Mouse (Mus musculus): ENCODE measurements around the gene Lrrc73.

Gene Lrrc73

DNA sequence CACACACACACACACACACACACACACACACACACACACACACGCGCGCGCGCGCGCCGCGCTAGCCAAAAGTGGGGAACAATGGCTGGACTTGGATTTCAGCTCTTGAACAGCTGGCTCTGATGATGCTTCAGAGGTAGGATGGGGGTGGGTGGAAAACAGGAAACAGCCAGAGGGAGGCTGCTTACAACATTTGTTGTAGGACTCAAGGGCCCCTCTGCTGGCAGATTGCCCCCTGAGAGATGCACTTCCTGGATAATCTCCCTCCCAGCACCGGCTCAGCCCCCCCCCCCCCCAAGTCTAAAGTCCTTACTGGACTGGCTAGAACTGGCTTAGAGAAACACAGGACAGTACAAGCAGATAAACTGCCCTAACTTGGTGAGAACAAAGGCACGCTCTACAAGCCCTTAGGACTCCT, 34.4 kb downstream of the Lrrc73 start:
- DNase-seq (ENCODE audit: low read depth, low spot score): no peak

DNA sequence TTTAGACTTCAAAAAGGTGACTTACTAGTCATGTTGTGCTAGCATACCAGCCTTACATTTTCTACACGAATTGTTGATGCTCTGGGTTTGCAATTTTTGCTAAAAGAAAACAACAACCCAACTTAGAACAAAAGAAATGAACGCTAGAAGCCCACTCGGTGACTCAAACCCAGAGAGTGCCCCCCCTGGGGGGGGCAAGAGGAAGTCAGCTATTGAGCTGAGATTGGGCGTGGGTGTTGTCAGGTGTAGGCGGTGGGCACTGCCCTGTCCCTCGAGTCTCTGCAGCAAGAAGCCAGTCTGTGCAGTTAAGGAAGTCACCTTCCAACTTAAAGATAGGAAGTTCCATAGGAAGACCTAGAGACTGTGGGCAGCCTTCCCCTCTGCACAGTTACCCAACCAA, 43.3 kb downstream of the Lrrc73 start:
- DNase-seq (ENCODE audit: low read depth, low spot score): no peak

DNA sequence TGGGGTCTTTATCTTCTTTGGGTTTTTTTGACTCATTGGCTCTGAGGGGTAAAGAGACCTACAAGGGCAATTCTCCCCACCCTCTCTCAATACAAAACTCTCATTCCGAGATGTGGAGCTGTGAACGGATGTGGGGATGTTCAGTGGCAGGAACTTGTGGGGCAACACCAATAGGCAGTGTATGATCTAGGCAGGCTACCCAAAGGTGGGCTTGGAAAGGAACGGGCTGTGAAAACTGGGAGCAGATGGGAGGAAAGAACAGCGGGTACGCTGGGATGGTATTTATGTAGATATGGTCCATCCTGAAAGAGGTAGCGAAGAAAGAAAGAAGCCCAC, 43.7 kb downstream of the Lrrc73 start:
- no peak for DNase-seq (ENCODE audit: low read depth, low spot score)

DNA sequence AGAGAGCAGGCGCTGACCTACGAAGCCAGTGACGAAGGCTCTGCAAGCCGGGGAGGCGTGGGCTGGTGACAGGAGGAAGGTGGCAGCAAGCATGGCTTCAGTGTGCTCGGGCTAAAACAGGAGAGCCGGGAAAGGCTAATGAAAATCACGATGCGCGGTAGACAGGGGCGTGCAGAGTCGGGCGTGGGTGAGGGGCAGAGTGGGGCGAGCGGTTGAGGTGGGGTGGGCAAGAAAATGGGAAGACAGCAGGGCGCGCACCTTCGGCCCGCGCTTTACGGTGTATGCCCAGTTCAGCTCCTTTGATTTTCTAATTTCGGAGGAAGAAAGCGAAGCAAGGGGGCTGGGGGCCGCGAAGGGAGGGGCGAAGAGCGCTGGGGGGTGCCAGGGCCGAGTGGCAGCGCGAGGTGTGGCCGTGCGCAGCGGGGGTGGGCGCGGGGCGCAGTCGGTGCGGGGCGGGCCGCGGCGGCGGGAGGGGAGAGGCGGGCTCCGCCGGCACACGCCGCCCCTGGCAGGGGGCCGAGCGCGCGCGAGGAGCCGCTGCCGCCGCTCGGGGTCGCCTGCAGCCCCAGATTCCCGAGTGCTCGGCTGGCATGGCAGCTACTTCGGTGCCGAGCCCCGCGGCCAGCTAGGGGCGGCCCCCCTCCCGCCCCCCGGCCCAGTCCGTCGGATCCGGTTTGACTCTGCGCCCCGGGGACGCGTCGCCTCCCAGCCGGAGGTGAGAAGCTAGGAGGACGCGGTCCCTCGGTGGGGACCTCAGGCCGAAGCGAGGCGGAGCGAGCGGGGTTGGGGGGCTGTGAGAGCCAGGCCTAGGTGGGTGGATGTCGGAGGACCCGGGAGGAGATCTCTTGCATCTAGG, 44.3 kb downstream of the Lrrc73 start, which contains the start of gene Dlk2:
Dlk2 (plus strand) TSS at position 58 of the 856 bp plus-strand sequence.
- no peak for DNase-seq (ENCODE audit: low read depth, low spot score)

DNA sequence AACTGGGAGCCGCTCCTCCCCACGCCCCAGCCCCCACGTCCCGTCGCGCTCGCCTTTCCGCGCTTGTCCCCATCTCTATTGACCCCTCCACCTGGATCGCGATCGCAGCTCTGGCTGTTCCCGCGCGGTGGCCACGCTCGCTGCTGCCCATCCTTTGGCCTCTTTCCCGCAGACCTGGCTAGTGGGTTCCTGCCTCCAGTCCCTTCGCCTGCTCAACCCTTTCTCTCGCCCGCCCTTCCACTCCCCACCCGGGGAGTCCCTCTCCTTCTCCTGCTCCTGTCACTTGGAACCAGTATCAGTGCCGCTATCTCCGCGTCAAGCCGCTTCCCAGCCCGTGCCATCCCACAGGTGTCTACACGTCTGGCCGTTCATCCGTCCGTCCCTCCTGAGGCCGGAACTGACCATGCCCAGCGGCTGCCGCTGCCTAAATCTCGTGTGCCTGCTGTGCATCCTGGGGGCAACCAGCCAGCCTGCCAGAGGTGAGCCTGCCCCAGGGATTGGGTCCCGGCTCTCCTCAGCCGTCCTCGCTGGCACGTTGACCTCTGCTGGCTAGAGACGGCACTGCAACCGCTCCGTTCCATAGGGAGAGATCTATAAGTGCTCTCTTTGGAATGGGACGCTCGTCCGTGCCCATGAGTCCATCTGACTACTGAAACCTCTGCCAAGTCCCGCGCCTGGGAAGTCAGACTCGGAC, 45.0 kb downstream of the Lrrc73 start:
- DNase-seq (ENCODE audit: low read depth, low spot score): peak; percentile 81

DNA sequence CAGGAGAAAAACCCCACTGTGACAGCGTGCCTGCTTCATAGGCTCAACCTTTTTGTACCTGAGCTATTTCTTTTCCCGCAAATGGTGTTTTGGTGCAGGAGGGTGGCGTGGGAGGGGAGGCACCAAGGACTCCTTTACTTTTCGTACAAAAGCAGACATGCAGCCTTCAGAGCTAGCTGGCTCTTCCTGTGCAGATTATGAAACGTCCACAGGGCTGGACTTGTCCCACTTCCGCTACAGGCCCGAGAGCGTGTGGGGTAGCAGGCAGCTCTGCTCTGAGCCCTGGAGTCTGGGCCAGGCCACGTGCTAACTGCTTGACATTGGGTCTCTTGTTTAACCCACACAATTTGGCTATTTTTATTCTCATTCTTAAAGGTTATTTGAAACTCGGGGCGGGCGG, 48.6 kb downstream of the Lrrc73 start:
- DNase-seq (ENCODE audit: low read depth, low spot score): no peak

DNA sequence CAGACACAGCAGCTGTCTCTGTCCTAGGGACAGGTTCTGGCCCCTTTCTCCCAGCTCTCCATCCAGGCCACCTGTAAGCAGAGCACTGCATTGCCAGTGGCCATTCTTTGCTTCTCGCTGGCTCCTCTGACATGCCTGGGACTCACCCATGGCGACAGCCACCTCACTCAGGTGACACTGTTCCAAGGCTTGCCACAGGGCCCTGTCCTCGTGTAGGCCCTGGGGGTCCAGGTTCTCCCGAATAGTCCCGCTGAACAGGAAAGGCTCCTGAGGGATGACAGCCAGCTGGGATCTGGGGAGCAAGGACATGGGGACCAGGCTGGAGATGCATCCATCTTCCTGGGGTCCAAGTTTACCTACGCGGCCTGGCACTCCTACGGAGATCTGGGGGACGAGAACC, 50.9 kb downstream of the Lrrc73 start:
- DNase-seq (ENCODE audit: low read depth, low spot score): no peak
